Mouse (Mus musculus): Measurements from ENCODE around the gene Asic2.

DNA sequence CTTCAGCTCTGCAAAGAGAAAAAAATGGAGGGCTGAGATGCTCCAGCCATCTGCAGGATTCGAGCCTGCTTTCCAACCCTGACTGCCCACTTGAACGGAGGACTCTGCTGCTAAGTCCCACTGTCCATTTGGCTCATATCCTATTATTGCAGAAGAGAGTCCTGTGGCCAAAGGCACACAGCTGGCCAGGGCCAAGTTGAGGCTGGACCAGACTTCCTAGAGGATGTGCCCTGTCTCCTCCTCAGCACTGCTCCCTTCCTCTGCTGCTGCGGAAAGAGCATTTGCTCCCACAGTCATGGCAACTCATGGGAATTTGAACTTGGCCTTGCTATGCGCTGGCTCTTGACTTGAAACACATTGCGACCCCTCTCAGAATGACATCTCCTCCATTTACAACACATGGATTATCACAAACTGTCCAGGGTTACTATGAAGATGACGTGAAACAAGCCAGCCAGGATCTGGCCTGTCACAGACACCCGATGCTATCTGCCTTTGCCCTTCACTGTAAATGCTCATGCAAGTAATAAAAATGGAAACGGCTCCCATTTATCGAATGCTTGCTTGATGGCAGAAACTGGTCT lies 821.6 kb downstream of the Asic2 start:
- no peak for TF ChIP-seq CTCF (IDR thresholded peaks at IDR 0.05; ENCODE audit: low read depth, low read length)
- TF ChIP-seq POLR2A (IDR thresholded peaks at IDR 0.05; ENCODE audit: extremely low read depth, insufficient read depth, low read length): no peak

Data from liver, adult 2 months (tissue).